Mouse (Mus musculus): ENCODE results near the gene Whamm. TPM values are rescaled to one million over a fixed set of nuclear protein-coding genes. Genes with fewer than 3 reads are reported as not detected.
A peak's percentile ranks its signal among the peaks of the same experiment; 100 is the strongest.

Gene Whamm
- total RNA-seq, 2 experiments from 2014 or later, result 10.0 to 10.5 TPM

DNA sequence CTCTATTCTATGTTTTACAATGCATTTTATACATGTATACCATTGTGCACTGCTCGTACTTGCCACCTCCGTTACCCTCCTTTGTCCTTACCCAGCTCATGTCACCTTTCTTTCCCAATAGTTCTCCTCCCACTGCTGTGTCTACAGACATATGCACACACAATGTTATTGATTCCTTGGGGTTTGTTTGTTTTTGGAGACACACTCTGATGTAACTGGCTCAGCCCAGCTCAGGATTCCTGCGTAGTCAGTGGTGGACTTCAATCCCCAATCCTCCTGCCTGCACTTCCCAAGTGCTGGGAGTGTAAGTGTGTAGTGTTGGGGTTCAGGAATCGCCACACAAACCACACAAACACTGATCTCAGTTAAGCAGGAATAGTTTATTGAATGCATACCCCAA is 16.2 kb downstream of the Whamm start:
- intact Hi-C loops (cut with DNase I), result no loop called here
- no peak for DNase-seq

DNA sequence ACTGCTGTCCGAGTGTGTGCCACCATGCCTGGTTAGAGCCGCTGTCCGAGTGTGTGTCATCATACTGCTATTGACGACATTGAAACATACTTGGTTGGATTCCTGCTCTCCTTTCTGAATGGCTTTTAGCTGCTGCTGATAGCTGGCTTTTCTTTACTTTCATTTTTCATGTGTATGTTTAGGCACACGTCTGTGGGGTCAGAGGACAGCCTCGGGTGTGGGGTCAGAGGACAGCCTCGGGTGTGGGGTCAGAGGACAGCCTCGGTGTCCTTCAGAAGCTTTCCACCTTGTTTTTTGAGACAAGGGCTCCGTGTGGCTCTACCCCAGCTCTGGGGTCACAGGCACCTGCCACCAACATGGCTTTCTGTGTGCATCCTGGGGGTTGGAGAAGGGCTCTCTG is 21.6 kb downstream of the Whamm start:
- intact Hi-C loops (cut with DNase I), result no loop called here
- no peak for DNase-seq

DNA sequence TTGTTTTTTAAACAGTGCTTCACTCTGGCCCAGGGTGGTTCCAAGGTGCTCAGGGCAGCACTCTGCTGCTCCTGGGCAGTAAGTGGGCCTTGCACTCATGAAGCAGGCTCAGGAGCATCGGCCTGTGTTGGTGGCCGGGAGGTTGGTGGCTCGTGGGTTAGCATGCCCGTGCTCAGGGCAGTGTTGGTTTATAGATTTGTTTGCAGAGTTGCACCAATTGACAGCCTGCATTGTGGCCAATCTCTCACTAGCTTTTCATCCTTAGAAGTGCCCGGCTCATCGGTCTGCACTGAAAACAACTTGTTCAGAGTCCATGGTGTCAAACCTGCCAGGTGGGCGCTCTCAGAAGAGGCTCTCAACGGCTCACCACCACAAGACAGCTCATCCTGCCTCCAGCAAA is 22.3 kb downstream of the Whamm start:
- intact Hi-C loops (cut with DNase I), result no loop called here
- DNase-seq, result no peak

DNA sequence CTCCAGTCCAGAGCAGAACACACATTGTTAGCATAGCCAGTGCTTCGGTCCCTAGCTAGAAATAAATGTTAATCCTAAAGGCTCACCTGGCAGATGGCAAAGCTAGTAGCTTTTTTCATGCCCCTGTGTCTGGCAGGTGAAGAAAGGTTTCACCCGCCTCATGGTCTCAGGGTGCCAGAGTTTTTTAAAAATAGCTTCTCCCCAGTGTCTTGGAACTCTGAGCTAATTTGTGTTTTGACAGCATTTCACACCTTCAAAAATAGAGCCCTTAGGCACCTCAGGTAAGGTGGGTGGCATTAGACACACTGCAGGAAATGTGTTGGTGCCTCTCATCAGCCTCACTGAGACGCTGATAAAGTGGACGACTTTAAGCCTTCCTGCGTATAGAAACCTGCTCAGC is 24.0 kb downstream of the Whamm start:
- intact Hi-C loops (cut with DNase I), result no loop called here
- DNase-seq, result no peak

DNA sequence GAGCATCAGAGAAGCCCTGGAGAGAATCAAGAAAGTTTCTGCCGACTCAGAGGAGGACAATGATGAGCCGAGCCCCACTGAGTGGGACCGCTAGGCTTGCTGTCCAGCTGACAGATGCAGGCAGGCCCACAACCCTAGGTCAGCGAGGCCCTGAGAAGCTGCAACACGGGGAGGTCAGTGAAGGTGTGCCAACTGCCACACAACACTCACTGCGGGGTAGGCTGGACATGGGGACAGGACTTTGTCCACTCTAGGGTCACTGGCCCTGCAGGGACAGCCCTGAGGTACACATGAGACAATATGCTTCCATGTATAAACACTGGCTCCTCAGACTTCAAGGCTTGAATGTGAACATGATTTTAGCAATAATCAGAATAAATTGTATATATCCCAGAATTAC is 25.0 kb downstream of the Whamm start:
- intact Hi-C loops (cut with DNase I), result no loop called here
- DNase-seq, result no peak

DNA sequence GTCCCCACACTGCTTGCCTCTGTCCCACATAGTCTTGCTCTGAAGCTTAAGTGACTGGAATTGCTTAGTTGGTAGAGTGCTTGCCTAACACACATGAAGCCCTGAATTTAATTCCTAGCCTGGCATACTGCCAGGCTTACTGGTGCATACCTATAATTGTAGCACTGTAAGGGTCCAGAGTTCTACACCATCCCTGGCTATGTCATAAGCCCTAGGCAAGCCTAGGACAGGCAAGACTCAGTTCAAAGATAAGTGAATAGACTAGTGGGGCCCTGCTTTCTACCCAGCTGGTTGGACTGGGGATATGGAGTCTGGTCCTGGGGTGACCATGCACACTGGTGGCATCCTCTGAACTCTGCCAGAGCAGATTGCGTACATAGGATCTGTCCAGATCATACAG is 26.6 kb downstream of the Whamm start:
- intact Hi-C loops (cut with DNase I), result no loop called here
- DNase-seq, result no peak

DNA sequence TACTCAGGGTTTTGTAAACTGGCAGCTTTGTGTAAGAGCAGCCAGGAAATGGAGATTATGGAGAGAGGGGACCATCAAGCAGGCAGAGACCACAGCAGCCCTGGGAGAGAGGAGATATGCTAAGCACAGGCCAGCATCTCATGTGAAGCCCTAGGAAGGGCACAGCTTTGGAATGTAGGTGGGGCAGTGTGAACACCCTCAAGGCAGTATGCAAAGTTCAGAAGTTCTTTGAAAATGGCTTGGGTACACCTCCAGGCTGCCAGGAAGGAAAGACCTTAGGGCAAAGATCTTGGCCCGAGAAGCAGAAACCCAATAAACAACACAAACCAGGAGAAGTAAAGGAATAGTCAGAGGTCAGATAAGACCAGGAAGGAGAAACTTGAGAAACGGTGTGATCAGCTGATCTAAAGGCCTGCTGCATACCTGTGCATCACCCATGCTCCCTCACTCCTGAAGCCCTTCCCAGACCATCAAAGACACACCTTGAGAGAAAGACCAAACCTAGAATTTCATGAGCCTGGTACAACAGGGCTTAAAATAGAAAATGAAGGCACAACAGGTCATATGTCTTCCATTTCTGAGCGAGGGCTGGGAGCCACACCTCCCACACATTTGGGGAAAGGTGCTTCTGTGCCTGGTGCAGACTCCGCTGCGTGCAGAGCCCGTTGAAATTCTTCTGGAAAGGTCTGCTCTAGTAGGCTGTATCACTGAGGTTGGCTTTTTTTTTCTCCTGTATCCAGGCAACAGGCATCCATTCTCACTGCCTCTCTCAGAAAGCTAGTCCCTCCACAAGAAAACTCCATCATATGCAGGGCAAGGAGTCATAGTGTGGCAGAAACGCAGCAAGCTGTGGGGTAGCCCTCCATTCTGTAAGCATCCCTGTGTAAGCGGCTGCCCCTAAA is 28.6 kb downstream of the Whamm start:
- intact Hi-C loops (cut with DNase I), result no loop called here
- no peak for DNase-seq

DNA sequence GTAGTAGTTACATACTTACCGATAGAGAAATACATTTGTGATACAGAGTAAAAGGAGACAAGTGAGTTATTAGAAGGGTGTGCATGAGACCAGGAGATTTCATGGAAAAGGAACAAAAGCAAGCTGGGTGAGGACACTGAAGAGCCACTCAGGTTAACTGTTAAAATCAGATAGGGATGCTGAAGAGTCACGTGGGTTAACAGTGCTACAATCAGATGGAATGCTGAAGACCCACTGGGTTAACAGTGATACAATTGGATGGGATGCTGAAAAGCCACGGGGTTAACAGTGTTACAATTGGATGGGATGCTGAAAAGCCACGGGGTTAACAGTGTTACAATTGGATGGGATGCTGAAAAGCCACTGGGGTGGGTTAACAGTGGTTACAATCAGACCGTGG is 33.9 kb downstream of the Whamm start:
- intact Hi-C loops (cut with DNase I), result no loop called here
- no peak for DNase-seq

DNA sequence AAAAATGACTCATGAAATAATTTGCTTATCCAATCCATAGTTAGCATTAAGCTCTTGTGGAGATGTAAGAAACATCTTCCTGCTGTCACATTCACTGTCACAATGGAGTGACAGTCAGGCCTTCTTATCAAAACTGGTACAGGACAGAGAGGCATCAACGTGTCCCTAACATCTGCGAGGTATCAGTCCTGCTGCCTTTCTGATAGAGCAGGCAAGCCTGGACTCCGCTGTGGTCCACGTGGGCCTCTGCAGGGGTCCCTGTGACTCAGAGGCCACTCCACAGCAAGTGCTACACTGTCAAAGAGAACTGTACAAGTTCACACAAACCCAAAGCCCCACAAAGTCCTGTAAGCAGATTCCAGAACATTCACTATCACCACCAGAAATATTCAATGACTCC is 34.4 kb downstream of the Whamm start:
- DNase-seq, result no peak
- intact Hi-C loops (cut with DNase I), result no loop called here

DNA sequence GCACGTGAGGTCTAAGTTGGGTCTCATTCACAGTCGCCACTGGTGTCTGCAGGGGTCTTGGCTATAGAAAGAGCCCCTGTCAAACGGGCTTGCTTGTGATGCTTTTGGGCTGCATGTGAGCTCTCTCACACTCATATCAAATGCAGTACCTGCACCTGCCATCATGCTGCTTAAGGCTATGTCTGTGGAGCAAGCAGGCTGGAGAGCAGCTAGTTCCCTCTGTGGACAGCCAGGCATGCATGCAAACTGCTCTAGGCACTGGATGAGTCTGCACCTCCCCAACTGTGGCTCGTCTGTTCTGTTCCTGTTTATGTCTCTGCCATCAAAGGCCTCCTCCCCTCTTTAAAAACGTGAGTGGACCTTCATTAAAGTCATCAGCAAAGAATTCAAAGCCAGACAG is 35.4 kb downstream of the Whamm start:
- DNase-seq, result no peak
- intact Hi-C loops (cut with DNase I), result no loop called here

DNA sequence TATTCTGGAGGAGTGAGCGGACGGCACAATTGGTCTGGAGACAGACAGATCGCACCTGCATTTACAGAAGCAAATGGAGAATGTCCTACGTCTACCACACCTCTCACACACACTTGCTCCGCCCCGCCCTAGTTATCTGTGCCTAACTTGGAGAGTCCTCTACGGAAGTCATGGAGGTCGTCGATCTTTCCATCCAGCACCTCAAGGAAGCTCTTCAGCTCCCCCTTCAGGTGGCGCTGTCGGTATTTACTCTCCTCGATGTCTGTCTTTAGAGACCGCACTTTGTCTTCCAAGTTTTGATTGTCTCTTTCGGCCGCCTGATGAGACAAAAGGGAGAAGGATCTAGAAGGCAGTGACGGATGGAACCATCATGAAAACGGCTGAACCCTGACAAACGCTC is 39.1 kb downstream of the Whamm start:
- intact Hi-C loops (cut with DNase I), result loop anchor here (5.0 kb wide), 1 partner anchor 137 kb away; no protein-coding TSS in a partner anchor
- DNase-seq, result peak in 1 of 2 experiments; percentile 11

DNA sequence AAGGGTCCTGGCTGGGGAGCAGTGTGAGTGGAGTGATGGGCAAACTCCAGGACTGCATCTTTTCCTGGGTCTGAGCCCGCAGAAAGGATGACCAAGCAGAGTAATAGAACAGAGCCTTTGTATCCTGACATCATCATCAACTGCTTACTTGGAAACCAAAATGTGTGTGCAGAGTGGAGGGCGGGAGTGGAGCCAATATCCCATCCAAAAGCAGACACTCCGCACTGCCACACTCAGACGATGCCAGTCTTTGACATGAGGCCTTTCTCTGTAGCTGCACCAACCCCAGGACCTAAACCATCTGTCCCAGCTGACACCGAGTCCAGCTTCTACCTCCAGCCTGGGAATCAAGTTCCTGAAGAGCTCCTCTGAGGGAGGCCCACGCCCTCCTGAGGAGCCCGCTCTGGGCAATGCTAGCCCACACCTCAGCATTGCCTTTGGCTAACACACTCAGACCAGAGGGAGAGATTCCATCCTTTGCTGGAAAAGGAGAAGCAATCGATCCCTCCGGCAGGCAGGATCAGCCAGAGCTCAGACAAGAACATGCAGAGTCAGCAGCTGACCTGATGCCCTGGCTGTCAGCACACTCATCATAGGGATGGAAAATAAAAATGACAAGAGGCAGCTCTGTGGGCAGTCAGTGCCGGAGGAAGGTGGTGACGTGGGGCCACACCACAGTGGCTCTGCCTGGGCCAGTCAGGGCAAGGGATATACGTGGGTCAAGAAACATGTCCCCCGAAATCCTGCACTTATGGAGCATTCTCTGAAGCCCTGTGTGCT is 42.0 kb downstream of the Whamm start:
- DNase-seq, result no peak
- intact Hi-C loops (cut with DNase I), result loop anchor here (5.0 kb wide), 1 partner anchor 134 kb away; no protein-coding TSS in a partner anchor

DNA sequence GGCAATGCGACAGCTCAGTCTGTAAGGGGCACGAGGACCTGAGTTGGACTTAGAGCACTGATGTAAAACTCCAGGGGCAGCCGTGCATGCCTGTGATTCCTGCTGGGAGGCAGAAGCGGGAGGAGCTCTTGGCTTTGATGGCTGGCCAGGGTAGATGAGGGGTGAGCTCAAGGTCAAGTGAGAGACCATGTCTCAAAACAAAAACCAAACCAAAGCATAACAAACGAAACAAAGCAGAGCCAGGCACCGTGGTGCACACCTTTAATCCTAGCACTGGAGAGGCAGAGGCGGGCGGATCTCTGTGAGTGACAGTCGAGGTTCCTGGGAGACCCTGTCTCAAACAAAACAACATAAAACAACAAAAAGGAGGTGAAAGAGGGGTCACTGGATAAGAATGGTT is 44.0 kb downstream of the Whamm start:
- intact Hi-C loops (cut with DNase I), result no loop called here
- no peak for DNase-seq

DNA sequence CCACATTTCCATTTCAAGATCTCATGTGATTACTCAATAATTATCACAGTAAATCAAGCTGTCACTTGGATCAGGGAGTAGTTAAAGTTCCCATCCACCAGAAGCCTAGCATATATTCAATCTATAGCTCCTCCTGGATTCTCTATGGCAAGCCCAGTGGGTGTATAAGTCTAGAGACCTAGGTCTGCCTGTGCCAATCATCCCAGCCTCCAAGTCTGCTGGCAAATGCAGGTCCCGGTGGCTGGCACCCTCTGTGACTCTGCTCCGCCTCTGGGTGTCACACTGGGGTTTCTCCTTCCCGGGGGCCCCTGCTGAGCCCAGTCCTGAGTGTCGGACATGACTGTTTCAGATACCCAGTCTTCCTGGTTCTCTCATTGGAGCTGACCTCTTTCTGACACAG is 51.7 kb downstream of the Whamm start:
- DNase-seq, result no peak
- intact Hi-C loops (cut with DNase I), result no loop called here

DNA sequence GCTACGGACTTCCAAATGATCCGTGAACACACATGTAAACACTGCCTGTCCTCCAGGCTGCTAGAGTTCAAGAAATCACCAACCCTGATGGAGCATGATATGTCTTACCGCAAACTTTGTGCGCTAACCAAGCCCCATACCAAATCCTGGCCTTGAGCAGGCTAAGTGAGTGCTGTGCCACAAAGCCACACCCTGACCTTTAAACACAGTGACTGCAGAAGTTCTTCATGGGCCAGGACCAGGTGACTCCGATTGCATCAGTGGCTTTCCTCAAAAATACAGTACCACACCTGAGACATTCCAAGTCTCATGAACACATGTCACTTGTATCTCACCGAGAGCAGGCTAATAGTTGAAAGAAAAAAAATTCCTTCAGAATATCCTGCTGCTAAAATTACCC is 52.7 kb downstream of the Whamm start:
- intact Hi-C loops (cut with DNase I), result no loop called here
- no peak for DNase-seq

DNA sequence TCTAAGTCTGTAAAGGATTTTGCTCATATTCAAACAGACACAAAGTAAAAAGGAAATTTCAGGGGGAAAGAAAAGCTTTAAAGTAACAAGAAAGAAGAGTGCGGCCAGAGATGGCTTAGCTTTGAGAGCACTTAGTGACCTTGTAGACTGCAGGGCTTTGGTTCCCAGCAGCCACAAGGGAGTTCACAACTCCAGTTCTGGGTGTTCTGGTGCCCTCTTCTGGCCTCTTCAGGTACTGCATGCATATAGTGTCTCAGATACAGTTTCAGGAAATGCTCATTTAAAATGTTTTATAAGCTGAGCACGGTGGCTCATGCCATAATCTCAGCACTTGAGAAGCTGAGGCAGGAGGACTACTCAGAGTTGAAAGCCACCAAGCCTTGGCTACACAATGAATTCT is 55.4 kb downstream of the Whamm start:
- intact Hi-C loops (cut with DNase I), result no loop called here
- no peak for DNase-seq

DNA sequence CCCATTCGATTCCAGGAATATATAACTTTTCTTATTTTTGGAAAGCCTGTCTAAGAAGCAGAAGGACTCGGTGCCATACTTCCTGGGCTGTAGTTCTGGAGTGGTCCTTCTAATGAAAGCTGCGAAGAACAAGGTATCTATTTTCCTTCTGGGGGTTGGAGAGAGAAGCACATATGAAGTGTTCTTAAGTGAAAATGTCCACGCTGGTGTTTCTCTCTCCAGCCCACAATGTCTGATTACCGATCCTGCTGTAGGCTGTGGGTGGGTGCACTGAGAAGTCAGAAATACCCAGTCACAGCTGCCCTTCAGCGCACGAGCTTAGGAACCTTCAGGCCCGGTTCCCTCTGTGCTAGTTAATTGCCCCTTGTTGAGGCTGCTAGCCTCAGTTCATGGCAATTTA is 60.2 kb downstream of the Whamm start:
- intact Hi-C loops (cut with DNase I), result no loop called here

DNA sequence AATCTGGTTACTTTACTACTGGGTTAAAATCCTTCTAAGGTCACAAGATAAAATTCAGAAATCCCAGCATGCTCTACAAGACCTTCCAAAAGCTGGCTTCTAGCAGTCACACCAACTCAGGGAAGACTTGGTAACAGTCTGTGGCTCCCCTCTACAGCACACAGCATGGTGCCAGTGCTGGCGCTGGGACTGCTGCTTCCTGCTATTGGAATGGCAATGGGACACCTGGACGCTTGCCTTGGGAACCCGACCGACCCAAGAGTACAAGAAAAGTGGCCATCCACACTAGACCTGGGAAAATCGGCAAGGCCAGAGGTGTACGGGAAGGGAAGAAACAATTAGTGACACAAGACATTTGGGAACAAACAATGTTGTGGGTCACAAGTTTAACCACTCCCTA is 61.5 kb downstream of the Whamm start:
- no peak for DNase-seq
- intact Hi-C loops (cut with DNase I), result no loop called here

More for the DNA sequence above, 60.2 kb downstream of the Whamm start:
- DNase-seq, result no peak

DNA sequence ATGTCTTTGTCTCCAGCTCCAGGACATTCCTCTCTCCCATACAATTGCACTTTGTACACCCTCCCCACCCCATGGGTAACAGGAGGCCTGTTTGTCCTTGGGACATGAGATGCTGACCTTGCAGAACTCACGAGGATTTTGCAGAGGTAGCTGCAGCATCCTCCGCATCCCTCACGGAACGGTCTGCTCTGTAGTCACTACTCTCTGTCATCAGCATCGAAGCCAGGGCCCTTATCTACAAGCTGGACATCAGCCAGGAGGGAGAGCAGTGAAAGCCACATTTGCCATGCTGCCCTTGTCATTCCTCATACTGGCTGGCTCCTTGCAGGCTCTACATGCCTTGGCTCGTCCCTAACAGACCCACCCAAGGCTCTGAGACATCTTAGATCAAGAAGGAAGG is 70.0 kb downstream of the Whamm start:
- DNase-seq, result no peak
- intact Hi-C loops (cut with DNase I), result no loop called here

DNA sequence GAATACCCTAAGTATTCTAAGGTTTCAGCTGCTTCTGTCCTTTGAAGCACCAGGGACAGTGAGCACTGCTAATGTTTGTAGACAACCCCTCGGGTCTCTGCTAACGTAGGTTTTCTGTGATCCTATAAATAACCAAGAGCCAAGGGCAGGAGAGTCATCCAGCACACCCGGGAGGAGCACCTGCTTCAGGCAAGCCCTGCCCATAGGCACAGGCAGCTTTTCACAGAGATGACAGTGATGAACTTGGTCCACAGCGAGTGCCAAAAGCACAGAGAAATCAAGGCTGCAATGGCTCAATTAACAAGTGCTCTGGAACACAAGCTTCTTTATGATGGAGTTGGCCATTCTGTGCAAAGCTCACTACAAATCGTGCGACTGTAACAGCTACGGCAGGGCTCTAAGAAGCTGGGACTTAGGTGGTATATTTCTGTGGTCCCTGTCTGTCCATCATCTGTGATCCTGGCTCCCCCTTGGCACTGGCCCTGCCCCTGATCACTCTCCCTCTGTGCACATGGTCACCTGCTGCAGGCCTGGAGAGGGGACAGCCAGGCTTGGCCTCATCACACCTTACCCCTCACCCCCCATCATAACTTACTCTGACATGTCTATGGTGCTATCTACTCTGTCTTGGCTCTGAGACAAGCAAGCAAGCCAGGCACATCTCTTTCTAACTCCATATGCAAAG is 73.6 kb downstream of the Whamm start:
- intact Hi-C loops (cut with DNase I), result no loop called here
- no peak for DNase-seq

Measured in heart, postnatal 36 days (tissue).